Mouse (Mus musculus) ovary, postnatal 36 days (tissue): ENCODE results near the gene Mgat5b.
"Not testable (repeated sequence)": the region's sequence is repeated elsewhere in the genome, so short reads cannot be mapped to it uniquely, and the experiment has no call there.

Source experiments
- DNase-seq: peaks from one replicate; pipeline ENCODE4 v3.0.0; 2022; ENCODE audit warnings: low spot score, mixed read lengths

Gene Mgat5b

GRCm38 (mm10) chr11:116918323-116919185 lies at the start of gene Mgat5b:
Gene Mgat5b (plus strand): TSS chr11:116918863.
- DNase-seq: peak; percentile 84

GRCm38 (mm10) chr11:116869223-116869622 lies 49.4 kb upstream of the Mgat5b start:
- DNase-seq: no peak

DNA sequence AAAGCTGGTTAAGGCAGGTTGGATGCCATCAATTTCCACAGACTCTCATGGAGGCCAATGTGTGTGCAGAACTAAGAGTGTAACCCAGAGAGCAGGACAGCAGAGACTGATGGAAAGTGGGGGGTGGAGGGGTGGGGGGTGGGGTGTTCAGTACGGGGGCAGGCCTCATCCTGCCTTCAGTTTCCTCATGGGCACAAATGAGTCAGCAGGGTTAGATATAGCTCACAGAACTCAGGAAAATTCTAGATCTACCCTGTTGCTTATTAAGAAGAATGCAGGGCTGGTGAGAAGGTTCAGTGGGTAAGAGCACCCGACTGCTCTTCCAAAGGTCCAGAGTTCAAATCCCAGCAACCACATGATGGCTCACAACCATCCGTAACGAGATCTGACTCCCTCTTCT lies 49.0 kb upstream of the Mgat5b start:
- no peak for DNase-seq

DNA sequence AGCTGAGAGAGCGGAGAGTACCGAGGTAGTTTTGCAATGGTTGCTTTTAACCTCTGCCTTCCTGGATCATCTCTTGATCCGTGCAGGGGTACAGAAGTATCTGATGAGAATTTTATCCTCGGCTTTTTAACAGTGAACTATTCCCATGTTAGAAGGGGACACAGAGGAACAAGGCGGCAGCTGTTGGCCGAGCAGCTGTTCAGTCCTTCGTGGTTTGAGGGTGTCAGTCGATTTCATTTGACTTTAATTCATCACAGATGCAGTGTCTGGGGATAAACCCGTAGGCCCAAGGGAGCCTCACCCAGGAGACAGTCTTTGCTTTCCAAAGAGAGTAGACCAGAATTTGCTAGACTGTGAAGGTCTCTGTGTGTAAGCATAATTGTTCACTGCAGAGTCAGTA lies 47.1 kb upstream of the Mgat5b start:
- no peak for DNase-seq

- DNase-seq: no peak
These were observed 44.7 kb upstream of the Mgat5b start for GRCm38 (mm10) chr11:116873987-116874386.

- DNase-seq: no peak
These were observed 40.2 kb upstream of the Mgat5b start for GRCm38 (mm10) chr11:116878454-116878853.

DNA sequence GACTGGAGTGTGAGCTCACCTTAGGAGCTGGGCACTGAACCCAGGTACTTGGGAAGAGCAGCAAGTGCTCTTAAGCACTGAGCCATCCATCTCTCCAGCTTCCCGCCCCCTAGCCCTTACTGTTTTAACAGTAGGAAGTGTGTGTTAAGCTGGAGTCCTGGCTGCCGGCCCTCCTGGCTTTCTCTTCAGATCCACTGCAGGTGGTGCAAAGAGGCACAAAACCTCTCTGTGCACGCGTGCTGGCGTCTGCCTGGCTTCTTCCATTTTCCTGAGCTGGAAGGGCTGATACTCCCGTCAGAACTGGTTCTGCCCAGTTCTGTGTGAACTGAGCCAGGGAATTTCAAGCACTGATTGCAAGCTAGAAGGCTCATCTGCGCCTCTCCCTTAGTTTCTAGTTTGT lies 37.8 kb upstream of the Mgat5b start:
- DNase-seq: no peak

DNA sequence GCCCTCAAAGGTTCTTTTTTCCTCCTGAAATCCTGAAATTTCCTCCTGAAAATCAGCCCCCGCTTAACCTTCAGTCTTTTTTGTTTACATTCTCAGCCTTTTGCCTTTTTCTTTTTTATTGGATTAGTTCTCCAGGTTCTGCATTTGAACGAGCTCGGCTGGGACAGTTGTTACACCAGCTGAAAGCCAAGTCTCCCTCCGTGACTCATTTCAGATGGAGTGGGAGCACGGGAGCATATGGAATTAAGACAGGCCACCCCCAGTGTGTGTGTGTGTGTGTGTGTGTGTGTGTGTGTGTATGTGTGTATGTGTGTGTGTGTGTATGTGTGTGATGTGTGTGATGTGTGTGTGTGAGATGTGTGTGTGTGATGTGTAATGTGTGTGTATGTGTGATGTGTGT lies 37.2 kb upstream of the Mgat5b start:
- DNase-seq: no peak

DNA sequence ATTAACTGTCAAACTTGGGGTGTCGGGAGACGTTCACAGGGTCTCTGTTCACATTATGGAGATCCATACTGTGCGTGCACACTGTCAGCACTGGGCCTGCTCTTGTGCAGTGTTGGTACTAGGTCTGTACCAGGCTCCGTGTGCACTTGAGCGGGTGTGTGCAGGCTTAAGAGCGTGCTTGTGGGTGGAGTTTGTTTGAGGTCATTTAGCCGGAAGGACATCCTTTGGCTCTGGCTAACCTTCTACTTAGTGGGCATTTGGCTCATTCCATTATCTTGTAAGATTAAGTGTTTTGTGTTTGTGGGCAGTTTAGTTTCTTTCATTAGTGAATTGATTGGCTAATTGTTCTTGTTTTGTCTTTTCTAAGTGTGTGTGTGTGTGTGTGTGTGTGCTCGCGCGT lies 36.2 kb upstream of the Mgat5b start:
- DNase-seq: no peak

DNA sequence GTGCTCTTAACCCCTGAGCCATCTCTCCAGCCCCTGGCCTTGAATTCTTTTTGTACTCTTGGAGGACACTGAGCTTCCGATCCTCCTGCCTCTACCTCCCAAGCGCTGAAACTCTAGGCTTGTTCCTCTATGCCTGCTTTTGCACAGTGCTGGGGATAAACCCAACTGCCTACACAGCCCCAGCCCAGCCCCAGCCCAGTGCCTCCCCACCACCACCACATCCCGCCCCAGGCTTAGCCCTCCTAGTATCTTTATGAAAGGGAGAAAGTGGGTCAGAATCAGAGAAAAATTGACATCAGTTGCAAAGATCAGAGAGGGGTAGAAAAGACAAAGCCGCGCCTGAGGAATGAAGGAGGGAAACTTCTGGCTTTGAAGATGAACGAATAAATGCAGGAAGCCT lies 34.6 kb upstream of the Mgat5b start:
- no peak for DNase-seq

- peak; percentile 72 for DNase-seq
These were observed 33.1 kb upstream of the Mgat5b start for GRCm38 (mm10) chr11:116885275-116886151.

DNA sequence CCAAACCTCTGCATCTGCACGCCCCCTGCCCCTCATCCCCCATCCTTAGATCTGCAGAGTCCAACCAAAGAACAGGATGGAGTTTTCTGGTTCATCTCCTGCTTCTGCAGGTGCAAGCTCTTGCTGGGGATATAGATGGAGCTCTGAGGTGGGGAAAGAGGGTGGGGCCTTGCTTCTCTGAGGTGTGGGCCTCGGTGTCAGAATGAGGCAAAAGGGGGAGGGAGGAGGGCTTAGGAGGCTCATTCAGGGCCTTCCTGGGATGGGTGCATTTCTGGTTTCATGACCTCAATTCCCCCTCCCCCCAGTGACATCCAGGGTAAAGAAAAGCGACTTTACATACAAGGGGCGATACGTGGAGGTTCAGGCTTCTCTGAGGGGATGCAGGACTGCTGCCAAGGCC lies 31.5 kb upstream of the Mgat5b start:
- no peak for DNase-seq

GRCm38 (mm10) chr11:116893532-116894442 lies 24.9 kb upstream of the Mgat5b start:
- DNase-seq: no peak

GRCm38 (mm10) chr11:116895402-116895801 lies 23.3 kb upstream of the Mgat5b start:
- DNase-seq: no peak

DNA sequence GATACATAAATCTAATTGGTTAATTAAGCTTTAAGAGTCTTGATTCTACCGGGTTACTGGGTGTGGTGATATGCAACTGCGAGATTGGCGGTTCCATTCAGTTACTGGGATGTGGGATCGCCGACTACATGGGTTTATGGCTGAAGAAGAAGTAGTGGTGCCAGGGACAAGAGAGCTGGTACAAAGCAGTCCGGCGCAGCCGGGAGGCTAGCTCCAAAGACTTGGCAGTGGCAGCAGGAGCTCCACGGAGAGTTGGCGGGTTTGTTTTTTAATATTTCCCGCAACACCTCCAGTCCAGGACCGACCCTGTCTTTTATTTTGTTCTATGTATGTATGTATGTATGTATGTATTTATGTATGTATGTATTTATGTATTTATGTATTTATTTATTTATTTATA lies 19.4 kb upstream of the Mgat5b start:
- no peak for DNase-seq

- DNase-seq: not testable (repeated sequence)
These were observed 16.1 kb upstream of the Mgat5b start for GRCm38 (mm10) chr11:116902588-116902987.

DNA sequence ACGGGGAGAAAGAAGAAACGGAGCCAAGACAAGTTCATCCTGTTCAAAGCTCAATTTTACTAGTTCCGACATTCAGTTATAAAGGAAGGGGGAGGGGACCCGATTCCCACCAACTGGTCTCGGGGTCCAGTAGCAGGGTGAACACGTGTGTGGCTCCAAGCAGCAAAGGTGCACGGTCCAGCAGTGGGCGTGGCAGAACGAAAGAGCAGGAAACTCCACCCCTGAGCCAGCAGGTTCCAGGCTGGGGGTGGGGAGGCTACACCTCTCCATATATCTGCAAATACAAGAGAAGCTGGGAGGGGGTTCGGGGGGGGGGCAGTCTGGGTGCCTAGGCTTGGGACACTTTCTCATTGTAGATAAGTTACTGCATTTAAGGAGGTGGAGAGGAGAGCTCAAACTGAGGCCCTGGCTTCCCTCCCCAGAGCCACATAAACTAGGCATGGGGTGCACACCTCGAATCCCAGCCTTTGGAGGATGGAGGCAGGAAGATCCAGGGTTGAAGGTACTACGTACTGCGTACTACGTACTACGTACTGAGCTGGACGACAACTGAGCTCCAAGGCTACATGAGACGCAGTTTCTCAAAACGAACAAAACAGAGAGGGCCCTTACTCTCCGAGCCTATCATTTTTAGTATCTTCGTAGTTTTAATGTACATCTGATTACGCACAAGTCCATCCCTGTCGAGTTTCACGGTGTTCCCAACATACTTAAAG lies 12.8 kb upstream of the Mgat5b start:
- no peak for DNase-seq

GRCm38 (mm10) chr11:116913573-116913972 lies 5.1 kb upstream of the Mgat5b start:
- DNase-seq: no peak

DNA sequence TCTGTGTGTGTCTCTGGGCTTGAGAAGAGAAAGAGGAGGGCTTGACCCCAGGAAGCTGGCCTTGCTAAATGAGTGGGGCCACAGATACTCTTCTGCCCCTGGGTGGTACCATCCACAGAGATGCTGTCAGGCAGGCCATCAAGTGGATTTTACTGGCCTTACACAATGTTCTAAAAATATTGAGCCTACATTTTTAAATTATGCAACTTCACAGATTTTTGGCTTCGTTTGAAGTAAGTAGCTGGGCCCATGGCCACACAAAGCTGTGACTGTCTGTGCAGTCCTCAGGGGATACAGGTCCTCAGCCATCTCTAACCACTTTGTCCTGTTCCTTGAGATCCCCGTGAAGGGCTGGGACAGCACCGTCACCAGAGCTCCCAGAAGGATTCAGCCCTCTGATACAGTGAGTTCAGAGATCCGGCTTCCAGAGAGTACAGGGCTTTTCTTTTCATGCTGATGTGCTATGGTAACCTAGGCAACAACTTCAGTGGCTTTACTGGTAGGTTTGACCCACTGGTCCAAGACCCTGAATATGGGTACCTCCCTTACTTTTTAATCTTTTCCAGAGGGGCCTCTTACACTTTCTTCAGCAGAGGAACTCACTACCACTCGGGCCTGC lies 4.3 kb upstream of the Mgat5b start:
- no peak for DNase-seq

- DNase-seq: no peak
These were observed 3.4 kb upstream of the Mgat5b start for GRCm38 (mm10) chr11:116915241-116915640.

DNA sequence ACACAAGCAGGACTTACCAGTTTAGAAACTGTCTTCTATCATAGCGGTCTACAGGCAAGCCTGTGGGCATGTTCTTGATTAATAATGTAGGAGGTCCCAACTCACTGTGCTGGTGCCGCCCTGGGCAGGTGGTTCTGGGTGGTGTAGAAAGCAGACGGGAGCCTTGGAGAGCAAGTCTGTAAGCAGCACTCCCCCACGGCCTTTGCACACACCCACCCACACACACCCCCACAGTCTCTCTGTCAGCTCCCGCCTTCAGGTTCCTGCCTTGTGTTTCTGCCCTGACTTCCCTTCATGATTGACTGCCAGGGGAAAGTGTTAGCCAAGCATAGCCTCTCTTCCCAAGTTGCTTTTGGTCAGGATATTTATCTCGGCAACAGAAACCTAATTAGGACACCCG lies 1.3 kb upstream of the Mgat5b start:
- peak; percentile 23 for DNase-seq
